ENCODE assay signal across 16 mouse cellular contexts in the genomic region with DNA sequence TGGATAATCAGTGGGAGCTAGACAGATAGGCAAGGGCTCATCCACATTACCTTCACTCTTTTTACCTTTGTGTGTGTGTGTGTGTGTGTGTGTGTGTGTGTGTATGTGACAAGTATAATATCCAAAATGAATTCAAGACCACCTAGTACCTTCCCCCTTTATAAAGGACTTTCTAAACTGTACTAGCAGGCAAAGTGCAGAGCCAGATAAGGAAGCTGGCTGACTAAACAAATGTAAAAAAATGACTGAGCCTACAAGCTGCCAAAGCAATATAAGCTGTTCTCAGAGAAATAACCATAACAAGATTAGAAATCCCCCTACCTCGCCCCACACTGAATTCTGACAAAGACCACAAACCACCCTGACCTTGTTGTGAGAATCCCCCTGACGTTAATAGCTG.
"Had no signal": no experiment of that assay in that cellular context is flagged by ENCODE, and none has a peak within 500 bp of the region (broad histone marks: within the 10 kb centered on the region; RNA-seq: fewer than 3 reads in every experiment).

No protein-coding gene starts in this region.

- H3K36me3 ChIP-seq: neural tube, embryonic 13.5 days; neural tube, embryonic 15.5 days; stomach, embryonic 15.5 days had no signal

- H3K27ac ChIP-seq: neural tube, embryonic 13.5 days; neural tube, embryonic 15.5 days; stomach, embryonic 15.5 days; stomach, postnatal 0 days had no signal

- H3K9me3 ChIP-seq: neural tube, embryonic 13.5 days; neural tube, embryonic 15.5 days; stomach, embryonic 15.5 days had no signal

- H3K4me1 ChIP-seq: neural tube, embryonic 13.5 days; neural tube, embryonic 15.5 days; stomach, embryonic 15.5 days had no signal

- DNase-seq: retina, postnatal 1 day; right cerebral cortex, adult 18-20 months; right cerebral cortex, postnatal 14 days; right cerebral cortex, postnatal 25 days; right cerebral cortex, postnatal 4 days; spleen, adult 18-20 months; thymus, adult 18-20 months; thymus, adult 2 months; thymus, postnatal 14 days; thymus, postnatal 25 days; thymus, postnatal 36 days; thymus, postnatal 4 days had no signal

- H3K27me3 ChIP-seq: neural tube, embryonic 13.5 days; neural tube, embryonic 15.5 days; stomach, embryonic 15.5 days had no signal

- H3K9ac ChIP-seq: neural tube, embryonic 13.5 days; neural tube, embryonic 15.5 days; stomach, embryonic 15.5 days had no signal

- H3K4me3 ChIP-seq: neural tube, embryonic 13.5 days; neural tube, embryonic 15.5 days; stomach, embryonic 15.5 days had no signal
